Mouse (Mus musculus) layer of hippocampus, adult 8-10 months (tissue): Measurements from ENCODE around the gene Cdh3. TPM values are rescaled to one million over a fixed set of nuclear protein-coding genes. Genes with fewer than 3 reads are reported as not detected.

Experiments
- DNase-seq, 2 experiments: peaks; one replicate each; pipeline ENCODE4 v3.0.0; 2022; ENCODE audit warnings: low spot score in 2 of 2
- total RNA-seq, 4 experiments: library from RNA; stranded (reverse); gene quantifications; 2 replicates each; pipeline ENCODE4 v1.2.4; 2022

Gene Cdh3
- total RNA-seq, 4 experiments from 2014 or later, result 0.08 to 0.25 (median 0.20) TPM

DNA sequence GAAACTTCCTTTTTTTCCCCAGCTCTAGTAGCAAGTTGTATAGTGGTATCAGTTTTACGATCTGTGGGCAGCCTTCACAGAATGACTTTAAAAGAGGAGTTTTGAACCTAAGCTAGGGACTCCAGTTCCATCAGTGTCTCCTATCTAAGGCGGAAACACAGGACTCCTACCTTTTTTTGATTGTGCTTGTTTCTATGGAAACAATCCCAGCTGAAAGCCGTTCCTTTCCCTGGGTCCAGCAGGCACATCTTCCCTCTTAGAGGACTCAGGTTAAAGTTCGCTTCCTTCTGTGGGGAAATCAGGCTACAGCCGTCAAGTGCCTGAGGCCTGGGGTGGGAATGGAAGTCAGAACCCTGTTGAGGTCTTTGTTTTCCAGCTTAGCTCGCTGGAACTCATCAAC lies 16.0 kb downstream of the Cdh3 start:
- DNase-seq, result no peak

DNA sequence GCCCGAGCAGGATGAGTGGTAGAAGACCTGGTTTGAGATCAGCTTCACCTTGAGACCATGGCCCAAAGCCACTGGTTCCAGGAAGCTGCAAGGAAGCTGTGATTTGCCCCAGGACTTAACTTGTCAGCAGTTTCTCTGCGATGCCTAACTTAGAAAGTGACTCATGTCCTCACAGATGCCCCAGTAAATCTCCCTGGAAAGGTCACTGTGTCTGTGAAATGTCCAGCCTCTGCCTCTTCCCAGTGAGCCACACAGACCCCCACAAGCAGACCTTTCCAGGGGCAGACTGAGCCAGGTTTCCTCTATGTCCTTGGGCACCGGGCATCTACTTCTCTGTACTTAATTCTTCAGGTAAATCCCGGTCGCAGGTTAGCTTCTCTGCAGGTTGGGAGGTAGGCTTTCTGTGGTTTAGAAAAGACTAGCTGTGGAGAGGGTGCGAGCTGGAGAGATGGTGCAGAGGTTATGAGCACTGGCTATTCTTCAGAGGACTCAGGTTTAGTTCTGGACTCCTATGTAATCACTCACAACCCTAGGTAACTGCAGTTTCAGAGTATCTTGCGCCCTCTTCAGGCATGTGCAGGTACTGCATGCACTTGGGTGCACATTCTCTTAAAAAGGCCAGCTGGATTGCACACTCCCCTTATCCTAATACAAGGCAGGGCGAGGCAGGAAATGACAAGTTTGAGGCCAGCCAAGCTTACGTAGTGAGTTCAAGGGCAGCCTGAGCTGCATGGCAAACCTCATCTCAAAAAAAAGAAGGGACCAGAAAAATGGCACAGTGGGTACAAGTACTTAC lies 16.7 kb downstream of the Cdh3 start:
- no peak for DNase-seq

DNA sequence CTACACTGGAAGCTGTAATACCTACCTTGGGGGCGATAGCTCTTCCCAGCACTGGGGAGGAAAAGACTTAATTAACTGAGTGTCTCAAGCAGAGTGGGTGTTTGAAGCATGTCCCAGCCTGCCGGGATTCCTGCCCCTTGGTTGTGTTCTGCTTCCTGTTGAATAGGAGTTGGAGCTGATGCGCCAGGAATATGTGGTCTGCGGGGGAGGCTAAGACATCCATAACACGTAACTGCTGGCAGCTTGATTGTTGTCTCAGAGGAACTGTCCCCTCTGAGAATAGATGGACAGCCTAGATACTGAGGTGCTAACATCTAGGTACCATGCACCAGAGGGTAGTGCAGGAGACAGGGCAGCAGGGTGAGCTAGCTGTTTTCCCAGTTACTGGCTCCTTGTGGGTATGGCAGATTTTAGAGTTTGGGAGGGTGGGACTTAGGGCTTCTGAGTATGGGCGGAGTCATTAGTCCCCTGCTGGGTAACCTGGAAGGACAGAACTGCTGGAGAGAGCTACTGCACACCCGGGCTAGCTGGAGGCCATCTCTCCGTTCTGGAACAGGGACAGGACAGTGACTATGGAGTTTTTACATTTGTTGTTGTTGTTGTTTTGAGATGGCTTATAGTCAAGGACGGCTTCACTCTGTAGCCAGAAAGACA lies 18.0 kb downstream of the Cdh3 start:
- no peak for DNase-seq

DNA sequence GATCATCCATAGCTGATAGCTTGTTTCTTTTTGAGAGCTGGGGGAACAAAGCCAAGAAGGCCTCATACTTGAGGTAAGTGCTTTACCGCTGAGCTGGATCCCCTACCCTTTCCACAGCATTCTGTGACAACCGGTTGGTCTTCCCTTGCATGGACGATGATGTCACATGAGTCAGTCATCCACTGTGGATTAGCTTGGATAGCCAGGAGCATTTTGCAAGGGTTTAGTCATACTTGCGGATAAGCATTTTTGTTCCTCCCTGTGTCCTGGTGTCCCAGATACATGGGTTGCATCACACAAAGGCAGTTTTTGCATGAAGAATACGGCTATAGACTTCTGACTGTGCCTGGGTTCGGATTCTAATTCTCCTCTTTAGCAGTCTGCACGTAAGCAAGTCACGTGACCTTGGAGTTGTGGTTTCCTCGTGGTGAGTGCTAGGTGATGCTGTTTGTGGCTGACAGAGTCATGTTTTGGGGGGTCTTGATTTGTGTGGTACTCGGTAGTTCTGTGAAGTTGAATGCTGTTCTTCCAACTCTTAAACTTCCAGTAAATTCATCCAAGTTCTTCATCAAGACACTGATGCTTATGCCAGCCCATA lies 19.3 kb downstream of the Cdh3 start:
- no peak for DNase-seq

DNA sequence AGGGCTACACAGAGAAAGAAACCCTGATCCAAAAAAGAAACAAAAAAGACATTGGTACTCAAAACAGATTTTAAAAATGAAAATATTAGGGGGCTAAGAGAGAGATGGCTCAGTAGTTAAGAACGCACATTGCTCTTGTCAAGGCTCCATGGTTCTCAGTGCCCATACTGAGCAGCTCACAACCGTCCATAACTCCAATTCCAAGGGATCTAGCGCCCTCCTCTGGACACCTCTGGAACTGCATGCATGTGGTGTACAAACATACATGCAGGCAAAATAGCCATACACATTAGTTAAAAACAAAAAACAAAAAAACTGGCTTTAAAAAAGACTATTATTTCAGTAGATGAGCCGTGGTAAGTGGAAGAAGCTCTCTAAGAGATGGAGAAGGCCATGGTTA lies 19.9 kb downstream of the Cdh3 start:
- no peak for DNase-seq

DNA sequence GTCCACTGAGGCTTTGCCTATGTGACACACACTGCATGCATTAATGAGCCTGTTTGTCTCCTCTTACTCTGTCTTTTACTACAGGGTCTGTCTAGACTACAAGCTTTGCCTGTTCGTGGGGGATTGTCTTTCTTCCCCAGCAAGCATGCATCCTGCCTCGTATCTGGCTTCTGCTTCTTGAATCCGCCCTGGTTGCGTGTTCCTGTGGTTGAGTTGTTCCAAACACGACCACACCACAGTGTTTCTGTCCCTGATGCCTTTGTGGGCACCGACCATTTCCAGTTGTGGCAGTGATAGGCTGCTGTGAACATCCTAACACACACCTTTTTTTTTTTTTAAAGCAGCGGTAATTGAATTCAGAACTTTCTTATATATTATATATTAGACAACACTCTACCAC lies 23.0 kb downstream of the Cdh3 start:
- no peak for DNase-seq

DNA sequence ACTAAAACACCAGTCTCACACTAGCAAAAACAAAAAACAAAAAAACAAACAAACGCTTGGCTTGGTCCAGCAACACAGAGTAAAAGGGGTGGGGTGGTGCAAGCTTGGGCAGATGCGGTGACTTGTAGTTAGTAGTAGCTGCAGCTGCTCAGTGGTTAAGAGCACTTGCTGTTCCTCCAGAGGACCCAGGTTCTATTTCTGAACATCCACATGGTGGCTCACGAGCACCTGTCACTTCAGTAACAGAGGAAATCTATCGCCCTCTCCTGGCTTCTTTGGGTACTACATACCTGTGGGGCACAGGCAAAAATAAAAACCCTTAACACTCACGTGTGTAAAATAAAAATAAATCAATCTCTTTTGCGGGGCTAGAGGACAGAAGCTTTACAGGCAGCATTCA lies 23.8 kb downstream of the Cdh3 start:
- peak in 1 of 2 experiments; percentile 28 for DNase-seq

DNA sequence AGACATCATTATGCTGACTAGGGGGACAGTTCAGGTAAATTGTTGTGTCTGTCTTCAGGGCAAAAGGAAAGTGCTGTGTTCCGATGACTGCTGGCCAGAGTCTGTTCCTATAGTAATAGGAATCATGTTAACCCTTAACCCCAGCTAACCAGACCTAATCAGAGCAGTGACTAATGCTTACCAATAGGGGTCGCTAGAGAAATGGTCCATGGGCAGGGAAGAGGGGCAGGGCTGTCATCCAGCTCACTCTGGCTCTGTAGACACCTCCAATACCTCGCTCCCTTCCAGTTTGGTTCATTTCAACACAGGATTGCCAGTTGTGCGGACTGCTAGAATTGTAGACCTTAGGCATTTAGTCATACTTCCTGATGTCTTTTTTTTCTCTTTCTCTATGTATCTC lies 24.8 kb downstream of the Cdh3 start:
- no peak for DNase-seq

DNA sequence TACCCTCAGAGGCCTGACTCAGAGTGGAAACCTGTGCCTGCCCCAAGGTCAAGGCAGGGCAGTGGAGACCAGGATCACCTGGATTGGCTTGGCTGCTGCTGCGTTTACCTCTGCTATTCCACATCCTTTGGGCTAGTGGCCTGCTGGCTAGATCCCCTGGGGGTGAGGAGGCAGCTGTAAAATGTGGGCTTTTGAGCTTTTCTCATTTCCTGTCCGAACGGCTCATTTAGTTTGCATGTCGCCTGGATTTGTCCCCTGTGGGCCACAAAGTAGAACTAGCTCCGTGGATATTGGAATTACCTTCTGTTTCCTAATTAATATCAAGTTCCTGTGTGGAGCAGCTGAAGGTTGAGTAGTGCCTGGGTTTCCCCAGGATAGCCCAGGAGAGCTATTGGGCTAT lies 28.5 kb downstream of the Cdh3 start:
- DNase-seq, result no peak

DNA sequence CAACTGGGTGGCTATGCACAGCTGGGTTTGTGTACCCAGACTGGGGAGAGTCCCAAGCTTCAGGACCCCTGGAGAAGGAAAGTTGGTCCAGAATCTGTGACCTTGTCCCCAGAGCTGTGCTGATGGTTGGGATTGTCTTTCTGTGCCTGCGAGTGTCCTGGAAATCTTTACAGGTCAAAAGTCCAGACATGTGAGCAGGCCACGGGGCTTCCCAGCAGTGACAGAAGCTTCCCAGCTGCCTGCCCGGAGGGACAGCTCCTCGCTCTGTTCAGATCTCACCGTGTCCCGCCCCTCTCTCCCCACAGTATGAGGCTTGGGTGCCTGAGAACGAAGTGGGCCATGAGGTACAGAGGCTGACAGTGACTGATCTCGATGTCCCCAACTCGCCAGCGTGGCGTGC lies 30.3 kb downstream of the Cdh3 start:
- no peak for DNase-seq

DNA sequence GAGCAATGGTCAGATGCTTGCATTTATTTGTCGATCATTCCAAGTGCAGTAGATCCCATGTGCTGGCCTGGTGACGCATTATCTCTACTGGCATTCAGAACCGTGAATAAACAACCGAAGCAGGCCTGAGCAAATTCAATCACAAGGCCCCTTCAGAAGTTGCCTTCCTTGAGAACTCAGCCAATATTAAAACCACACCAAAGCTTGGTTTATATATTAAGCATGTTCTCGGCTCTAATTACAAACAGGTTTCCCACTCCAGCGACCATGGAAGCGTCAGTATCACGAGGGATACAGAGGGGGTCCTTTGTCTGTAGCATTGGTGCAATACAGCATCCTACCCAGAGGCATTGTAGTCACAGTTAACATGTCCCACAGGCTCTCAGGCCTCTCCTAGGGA lies 32.4 kb downstream of the Cdh3 start:
- DNase-seq, result no peak

DNA sequence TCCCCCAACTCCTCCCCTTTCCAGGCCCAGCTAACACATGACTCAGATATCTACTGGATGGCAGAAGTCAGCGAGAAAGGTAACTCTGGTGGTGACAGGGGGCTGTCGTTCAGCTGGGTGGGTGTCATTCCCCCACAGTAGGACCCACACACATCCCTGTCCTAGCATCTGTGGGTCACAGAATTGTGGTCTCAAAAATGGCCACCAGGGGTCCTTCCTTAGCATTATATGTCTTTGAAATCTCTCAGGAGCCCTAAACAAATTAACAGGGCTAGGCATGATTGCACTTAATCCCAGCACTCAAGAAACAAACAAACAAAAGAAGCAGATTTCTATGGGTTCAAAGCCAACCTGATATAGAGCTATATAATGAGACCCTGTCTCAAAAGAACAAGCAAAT lies 34.5 kb downstream of the Cdh3 start:
- no peak for DNase-seq

DNA sequence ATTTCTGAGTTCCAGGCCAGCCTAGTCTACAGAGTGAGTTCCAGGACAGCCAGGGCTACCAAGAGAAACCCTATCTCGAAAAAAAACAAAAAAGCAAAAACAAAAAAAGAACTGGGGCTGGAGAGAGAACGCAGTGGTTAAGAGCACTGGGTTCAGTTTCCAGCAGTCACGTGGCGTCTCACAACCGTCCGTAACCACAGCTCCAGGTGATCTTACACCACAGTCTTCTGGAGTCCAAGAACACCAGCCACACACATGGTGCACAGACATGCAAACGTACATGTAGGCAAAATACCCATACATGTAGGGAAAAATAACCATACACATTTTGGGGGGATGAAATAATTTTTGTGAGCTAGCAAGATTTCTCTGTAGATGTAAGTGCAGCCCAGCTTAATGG lies 36.1 kb downstream of the Cdh3 start:
- DNase-seq, result no peak

DNA sequence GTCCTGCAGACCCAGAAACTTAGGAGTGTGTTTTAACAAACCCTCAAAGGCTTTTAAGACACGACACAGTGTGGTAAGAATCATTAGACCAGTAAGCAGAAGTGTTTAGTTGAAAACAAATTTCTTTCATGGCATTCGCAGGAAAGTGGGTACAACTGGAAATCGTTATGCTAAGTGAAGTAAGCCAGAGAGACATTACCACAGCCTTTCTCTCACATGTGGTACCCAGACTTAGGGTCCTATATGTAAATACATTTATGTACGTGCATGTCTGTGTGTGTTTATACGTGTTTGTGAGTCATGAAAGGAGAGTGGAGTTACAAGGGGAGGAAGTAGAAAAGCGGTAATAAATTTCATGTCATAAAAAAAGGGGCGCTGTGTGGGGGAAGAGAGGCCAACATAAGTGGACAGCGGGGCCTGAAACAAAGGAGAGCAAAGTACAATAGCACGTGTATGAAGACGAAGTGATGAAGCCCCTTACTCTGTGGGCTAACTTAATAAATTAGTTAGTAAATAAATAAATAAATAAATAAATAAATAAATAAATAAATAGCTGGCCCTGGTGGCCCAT lies 37.8 kb downstream of the Cdh3 start:
- no peak for DNase-seq

DNA sequence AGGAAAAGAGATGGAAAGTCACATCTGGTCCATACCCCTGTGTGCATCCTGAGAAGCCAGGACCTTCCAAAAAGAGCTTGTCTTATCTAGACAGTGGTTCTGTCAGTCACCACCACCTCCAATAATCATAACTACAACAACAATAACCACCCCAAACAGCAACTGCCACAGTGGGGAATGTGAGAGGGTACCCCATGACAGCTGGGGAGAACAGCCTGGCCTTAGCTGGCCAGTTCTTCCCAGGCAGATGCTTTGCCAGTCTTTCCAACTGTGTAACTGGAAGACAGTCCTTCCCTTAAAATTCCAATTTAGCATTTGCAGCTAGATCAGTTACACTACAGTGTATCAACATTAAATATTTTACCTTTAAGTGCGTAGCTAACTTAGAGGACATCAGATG lies 40.2 kb downstream of the Cdh3 start:
- no peak for DNase-seq

DNA sequence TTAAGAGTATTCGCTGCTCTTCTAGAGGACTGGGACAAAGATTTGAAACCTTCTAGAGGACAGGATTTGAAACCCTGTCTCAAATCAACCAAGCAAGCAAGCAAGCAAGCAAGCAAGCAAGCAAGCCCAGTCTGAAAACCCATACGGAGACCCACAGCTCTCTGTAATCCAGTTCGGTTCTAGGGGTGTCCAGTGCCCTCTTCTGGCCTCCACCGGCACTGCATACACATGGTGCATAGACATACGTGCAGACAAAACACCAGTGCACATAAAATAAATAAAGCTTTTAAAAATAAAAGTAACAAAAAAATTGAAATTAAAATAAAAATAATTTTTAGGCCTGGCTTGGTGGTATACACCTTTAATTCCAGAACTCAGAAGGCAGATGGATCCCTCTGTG lies 43.3 kb downstream of the Cdh3 start:
- DNase-seq, result no peak

DNA sequence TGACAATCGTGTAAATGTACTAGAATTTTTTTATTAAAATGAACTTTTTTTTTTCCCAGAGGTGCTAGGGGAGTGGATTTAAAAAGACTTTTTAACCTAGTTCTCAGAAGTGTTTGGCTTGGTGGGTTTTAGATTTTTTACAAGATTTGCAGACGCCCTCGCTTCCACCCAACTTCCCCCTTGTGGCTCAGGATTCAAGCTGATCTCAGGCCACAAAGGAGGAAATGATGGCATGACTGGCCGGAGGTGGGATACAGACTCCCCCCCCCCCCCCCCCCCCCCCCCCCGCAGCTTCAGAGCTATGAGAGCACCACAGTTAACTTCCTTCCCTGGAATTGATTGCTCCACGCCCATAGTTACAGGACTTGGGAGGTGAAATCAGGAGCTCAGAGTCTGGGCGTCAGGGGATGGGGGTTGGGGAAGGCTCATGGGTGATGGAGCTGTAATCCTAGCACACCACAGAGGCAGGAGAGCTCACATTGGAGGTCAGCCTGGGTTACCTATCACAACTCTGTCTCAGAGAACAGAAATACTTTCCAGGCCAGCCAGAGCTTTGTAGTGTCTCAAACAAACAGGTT lies 45.5 kb downstream of the Cdh3 start:
- no peak for DNase-seq

DNA sequence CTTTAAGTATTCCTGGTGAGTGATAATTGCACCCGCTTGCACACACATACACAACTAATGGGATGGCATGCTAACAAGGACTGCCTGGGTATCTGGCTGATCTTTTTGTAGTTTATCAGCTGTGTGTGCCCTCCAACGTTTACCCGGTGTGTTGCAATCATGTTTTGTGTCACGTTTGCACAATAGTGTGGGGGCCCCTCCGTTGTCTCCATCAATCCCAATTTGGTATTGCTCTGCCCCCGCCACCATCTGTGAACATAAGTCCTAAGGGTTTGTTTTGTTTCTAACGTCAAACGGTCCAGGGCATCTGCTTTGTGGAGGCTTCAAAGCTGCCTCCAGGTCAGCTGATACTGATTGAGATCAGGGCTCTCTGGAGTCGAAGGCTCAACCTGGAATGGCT lies 49.2 kb downstream of the Cdh3 start:
- DNase-seq, result peak; percentile 38 to 60

DNA sequence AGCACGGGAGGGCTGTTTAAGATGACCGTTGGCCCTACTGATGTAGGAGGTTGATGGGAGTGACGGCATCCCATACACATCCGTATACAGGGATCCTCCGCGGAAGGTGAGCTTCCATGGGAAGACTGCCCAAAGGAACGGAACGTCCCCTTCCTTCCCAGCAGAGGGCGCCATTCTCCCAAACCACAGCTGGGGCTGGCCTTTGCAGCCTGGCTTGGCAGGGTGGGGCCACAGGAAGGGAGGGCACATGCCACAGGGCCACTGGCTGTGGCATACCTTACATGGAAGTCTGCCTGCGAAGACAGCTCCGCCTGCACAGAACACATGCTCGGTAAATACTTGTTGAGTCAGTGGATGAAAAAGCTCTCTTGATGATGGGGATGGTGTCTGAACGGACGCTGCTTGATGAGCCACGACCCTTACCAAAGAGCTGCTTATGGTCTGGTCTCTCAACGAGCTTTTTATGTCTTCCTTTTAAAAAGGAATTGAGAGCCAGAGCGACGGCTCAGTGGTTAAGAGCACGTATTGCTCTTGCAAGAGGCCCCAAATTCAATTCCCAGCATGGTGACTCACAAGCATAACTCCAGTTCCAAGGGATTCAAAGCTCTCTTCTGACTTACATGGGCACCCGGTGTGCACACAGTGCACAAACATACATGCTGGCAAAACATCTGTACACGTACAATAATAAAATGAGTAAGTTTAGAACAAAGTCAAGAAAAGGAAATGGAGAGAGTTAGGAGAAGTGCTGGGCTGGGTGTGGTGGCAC lies 50.6 kb downstream of the Cdh3 start:
- peak in 1 of 2 experiments; percentile 25 for DNase-seq

DNA sequence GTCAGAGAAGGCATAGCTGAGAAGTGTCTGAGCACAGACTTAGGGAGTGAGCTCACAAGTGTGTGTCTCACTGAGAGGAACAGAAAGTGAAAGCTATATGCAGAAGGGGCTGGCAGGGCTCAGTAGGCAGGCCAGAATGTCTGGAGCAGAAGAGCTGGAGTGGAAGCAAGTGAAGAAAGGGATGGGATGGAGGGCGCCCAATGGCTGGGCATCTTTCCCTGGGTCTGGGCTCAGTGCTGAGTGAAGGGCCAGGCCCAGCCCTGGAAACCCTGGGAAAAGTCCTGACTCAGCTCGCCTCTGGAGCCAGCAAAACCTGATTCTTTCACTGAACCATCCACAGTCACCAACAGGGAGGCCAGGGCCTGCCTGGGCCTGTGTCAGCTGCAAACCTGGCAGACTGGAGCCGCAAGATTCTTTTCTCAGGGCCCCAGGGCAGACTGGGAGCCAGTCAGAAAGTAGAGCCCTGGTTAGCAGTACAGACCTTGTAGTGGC lies 53.0 kb downstream of the Cdh3 start:
- no peak for DNase-seq

DNA sequence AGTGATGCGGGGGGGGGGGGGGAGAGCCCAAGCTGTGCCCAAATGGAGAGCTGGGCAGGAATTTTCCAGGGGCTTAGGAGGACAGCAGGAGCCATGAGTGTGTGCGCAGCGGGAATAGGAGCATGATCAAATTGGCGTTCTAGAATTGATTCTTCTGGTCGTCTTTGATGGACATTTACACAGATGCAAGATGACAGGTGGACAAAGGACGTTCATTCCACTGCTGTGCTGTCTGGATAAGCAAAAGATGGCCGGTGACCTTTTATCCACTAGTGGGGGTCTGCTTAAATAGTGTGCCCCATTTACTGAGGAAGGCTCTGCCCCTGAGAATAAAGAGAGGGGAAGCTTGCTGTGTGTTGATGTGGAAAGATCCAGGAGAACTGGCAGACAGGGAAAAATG lies 58.3 kb downstream of the Cdh3 start:
- no peak for DNase-seq
